Mouse (Mus musculus): ENCODE results near the gene 2310034C09Rik.

GRCm38 (mm10) chr16:88774106-88774505 is 15.5 kb downstream of the 2310034C09Rik start, which contains the start of gene 2310057N15Rik:
- TF ChIP-seq POLR2A (IDR thresholded peaks at IDR 0.05; ENCODE audit: control insufficient read depth in 1 of 2, insufficient read depth in 1 of 2, low read depth in 1 of 2, low read length in 2 of 2, poor library complexity in 1 of 2): no peak
- TF ChIP-seq CTCF (IDR thresholded peaks at IDR 0.05 in 2 of 3, conservative IDR thresholded peaks at IDR 0.05 in 1 of 3; ENCODE audit: control insufficient read depth in 1 of 3, insufficient read depth in 1 of 3, low read depth in 2 of 3, low read length in 3 of 3, poor library complexity in 1 of 3, severe bottlenecking in 1 of 3): no peak
- no peak for TF ChIP-seq GATA1 (IDR thresholded peaks at IDR 0.05; ENCODE audit: low read depth, low read length)
- TF ChIP-seq TAL1 (IDR thresholded peaks at IDR 0.05; ENCODE audit: low read length): no peak
- no peak for TF ChIP-seq ZNF384 (IDR thresholded peaks at IDR 0.05; ENCODE audit: low read depth, low read length)
- no peak for TF ChIP-seq ZKSCAN1 (IDR thresholded peaks at IDR 0.05; ENCODE audit: low read depth, low read length)
- TF ChIP-seq USF2 (IDR thresholded peaks at IDR 0.05; ENCODE audit: borderline replicate concordance in 1 of 2, insufficient read depth in 1 of 2, low read depth in 1 of 2, low read length in 2 of 2): no peak
- no peak for TF ChIP-seq SIN3A (IDR thresholded peaks at IDR 0.05; ENCODE audit: low read length)
- no peak for TF ChIP-seq JUND (IDR thresholded peaks at IDR 0.05; ENCODE audit: low read depth, low read length)
- TF ChIP-seq TBP (IDR thresholded peaks at IDR 0.05; ENCODE audit: low read depth, low read length): no peak
- no peak for TF ChIP-seq RCOR1 (IDR thresholded peaks at IDR 0.05; ENCODE audit: low read depth, low read length)
- no peak for TF ChIP-seq MAX (IDR thresholded peaks at IDR 0.05; ENCODE audit: low read length)
- no peak for TF ChIP-seq MYB (IDR thresholded peaks at IDR 0.05; ENCODE audit: low read depth, low read length)
- no peak for TF ChIP-seq NELFE (IDR thresholded peaks at IDR 0.05; ENCODE audit: low read depth, low read length)

Data from MEL (cell line).